Mouse (Mus musculus) hematopoietic stem cell, adult 5-6 weeks (primary cell): Measurements from ENCODE around the gene Rgsl1. TPM values are rescaled to one million over a fixed set of nuclear protein-coding genes. Genes with fewer than 3 reads are reported as not detected.
A peak's percentile ranks its signal among the peaks of the same experiment; 100 is the strongest.
"Not testable (repeated sequence)": the region's sequence is repeated elsewhere in the genome, so short reads cannot be mapped to it uniquely, and the experiment has no call there.

Source experiments
- ATAC-seq, 2 experiments: fragments of 125-278 bp in 1 of 2; replicated peaks in 1 of 2; 2 replicates each; pipeline ENCODE4 v1.8.0; 2016 to 2017; ENCODE audit warnings: inconsistent platforms in 2 of 2, mild to moderate bottlenecking in 2 of 2, moderate number of reproducible peaks in 2 of 2, low read depth in 1 of 2, moderate TSS enrichment in 1 of 2; ENCODE audit not compliant: low FRiP score in 2 of 2, poor library complexity in 2 of 2, severe bottlenecking in 2 of 2, insufficient read depth in 1 of 2, low TSS enrichment in 1 of 2
- total RNA-seq: library from RNA; stranded (forward); fragments of 172-1452, 232-1000 nt; gene quantifications from 2 replicates; pipeline ENCODE4 v1.2.3, GENCODE M21; 2017

Gene Rgsl1
- not detected in 2 replicates for total RNA-seq

DNA sequence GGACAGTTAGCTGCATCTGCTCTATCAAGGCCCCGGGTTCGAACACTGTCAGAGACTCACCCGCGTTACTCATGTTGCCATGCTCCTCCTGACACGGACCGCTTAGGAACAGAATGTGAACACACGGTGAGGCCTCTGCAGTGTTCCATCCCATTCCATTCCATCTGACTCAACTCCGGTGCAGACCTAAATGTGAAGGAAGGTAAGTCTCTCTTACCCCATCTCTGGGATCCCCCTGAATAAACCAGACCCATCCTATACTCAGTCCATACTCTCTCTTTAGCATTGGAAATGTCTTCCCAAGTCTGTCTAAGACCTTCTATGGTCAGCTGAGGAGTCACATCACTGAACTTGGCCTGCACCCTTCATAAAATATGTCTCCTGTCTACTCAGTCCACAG, at the start of gene Rgsl1:
Rgsl1 (minus strand) TSS at position 101 of the 400 bp plus-strand sequence.
- ATAC-seq: no peak

DNA sequence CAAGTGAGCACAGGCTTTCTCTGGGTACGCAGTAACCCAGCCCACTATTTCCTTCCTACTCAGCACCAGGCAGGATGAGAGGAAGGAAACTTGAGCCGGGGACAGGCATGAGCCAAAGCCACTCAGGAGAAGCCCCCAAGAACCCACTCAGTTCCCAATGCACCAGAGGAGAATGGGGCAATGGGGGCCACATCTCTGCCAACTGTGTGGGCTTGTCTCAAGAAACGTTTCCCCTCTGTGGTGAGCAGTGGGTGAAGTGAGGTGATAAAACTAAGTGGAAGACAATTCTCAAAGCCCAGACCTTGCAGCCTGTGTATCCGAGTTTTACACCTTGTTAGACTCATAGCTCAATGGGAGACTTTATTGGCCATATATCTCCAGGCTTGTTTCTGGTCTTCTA, 47.5 kb upstream of the Rgsl1 start, which contains the start of gene Teddm1a:
Teddm1a (plus strand) TSS at position 301 of the 400 bp plus-strand sequence.
- ATAC-seq: no peak

DNA sequence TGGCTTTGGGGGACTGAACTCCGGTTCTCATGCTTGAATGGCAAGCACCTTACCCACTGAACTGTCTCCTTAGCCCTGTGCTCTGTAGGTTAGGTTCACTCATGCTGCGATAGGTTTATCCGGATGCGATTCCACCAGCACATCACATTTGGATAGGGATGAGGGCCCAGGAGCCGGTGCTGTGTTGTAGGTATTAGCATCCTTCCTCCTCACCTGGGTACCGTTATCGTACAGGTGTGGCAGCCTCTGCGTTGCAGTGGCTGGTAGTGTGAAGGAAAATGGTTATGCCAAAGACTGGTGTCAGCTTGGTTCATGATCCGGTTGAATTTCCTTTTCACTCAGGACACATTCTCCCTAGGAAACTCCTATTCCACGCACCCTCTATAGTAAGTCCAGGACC, 46.2 kb upstream of the Rgsl1 start:
- ATAC-seq: no peak

DNA sequence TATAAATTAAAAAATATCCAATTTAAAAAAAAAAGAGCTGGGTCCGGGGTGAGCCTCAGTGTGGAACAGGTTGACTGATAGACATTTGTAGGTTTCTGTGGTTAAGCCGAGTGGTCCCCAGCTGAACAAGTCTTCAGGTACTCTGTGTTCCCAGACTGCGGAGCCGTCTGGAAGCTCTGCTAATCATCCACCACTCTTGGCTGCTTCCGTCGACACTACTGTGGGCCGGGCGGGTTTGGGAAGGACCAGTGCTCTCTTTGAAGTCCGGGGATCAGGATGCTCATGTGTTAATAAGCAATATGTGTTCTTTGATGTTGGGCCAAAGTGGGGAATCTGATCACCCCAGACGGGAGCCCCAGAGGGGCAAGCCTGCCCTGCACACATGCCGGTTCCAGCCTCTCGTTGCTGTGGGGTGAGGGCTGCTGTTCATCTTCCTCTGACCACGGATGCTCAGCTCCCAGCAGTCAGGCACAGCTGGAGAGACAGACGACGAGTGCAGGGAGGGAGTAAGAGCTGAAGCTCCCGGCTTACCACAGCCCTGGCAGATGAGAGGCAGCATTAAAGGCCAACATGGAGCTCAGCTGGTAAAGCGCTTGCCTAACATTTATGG, 42.2 kb upstream of the Rgsl1 start:
- no peak for ATAC-seq

DNA sequence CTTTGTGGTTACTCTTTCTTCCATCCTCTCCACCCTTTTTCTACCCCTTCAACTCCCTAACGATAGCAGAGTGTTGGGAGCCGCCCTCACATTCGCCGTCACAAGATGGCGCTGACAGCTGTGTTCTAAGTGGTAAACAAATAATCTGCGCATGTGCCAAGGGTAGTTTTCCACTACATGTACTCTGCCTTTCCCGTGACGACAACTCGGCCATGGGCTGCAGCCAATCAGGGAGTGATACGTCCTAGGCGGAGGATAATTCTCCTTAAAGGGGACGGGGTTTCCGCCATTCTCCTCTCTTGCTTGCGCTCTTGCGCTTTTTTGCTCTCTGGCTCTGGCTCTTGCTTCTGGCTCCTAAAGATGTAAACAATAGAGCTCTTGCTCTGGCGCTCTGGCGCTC, 36.4 kb upstream of the Rgsl1 start:
- ATAC-seq: not testable (repeated sequence)

DNA sequence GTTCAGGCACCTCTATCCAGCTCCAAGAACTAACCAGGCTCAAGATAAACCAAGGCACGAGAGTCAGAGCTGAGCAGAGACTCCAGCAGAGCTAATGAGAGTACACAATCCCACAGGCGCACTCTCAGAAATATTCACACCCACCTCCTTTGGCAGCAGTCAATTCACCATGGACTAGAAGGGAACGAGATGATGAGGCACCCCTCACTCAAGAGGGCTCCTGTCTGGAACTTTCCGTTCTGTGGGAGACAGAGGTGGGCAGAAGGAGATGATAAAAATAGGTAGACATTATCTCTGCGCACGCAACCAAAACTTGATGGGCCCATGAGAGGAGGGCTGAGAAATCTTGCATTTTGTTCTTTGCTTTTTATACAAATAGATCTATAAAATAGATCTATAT, 30.1 kb upstream of the Rgsl1 start, which contains the start of gene Teddm1b:
Teddm1b (plus strand) TSS at position 301 of the 400 bp plus-strand sequence.
- ATAC-seq: no peak

DNA sequence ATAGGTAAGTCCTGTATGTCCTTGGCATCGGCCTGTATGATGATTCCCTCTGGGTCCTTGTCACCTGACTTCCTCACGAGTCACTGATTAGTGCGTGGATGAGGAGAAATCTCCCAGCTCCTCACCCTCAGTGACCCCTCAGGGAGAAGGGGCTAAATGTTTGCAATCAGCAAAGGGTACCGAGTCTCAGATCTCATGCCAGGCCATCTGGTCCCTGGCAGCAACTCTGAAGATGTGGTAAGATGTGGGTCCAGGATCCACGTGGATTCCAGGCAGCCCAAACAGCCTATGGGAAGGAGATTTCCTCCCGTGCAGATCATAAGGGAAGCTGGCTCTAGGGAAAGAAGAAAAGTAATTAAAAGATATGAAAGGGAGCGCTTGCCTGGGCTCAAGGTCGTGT, 12.0 kb upstream of the Rgsl1 start:
- ATAC-seq: no peak

DNA sequence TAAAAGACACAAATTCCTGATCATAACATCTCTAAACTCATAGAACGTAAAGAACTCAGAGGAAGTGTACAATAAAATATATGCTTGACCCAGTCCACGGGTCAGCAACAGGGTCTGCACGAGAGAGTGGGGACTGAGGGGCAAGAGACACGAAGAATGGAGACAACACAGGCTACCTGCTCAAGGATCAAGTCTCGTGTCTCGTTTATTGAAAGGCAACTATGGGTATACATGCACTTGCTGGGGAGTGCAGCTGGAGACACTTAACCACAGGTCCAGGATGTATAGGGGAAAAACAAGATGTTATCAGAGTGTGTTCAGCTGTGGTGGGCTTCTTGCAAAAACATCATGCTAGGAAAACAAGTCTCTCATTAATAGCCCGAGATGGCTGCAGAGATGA, 8.8 kb upstream of the Rgsl1 start:
- not testable (repeated sequence) for ATAC-seq

DNA sequence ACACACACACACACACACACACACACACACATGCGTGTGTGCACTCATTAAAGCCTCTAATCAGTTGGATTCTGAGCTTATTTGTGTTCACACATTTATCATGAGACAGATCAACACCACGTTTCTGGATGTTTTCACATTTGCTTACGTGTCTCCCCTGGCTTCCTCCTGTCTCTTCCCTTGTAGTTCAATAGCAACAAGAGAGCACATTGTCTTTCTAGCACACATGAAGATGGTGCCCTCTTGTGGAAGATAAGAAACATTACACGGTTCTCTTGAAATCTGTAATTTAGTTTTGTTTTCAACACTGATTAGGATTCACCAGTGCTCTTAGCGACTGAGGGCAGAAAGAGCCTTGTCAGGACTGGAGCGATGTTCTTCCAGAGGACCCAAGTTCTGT, 2.9 kb upstream of the Rgsl1 start:
- ATAC-seq: peak; percentile 65 to 83

DNA sequence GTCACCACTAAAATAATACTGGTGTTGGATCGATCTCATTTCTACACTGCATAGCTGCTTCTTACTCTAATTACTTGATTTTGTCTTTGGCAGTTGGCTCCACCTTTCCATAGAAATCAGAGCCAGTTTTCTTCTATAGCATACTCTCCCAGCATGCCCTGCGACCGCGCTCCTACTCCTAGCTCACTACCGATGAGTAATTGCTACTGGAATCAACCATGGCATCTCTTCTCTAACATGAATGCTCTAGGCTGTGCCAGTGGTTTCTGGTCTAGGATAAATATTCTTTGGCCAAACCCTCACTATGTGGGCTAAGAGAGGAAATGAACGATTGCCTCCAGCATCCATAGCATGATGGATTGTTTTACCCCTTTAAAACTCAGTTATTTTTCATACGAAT, 2.5 kb upstream of the Rgsl1 start:
- no peak for ATAC-seq

DNA sequence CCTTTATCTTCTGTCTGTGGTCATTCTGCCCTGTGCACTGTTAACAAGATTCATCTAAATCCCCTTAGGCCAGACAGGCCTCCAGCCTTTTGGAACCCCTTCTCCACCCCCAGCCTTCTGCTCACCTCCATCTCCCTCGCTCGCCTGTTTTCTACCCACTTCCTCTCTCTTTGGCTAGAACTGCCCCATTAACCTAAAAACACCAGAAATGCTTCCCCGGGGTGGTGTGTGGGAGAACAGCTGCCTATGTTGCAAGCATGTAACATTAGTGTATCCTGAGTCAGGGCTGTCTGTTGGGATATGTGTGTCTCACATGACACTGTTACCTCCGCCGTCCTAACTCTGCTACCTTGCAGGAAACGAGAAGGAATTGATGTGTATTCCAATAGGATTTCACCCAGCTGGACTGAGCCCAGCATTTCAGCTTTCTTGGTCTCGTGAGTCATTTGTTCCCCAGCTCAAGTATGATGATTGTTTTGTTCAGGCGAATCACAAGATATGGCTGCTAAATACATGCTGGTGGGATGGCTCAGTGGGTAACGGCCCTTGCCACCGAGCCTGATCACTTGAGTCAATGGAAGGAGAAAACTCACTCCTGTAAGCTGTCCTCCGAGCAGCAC, 1.7 kb downstream of the Rgsl1 start:
- peak in 1 of 2 experiments; percentile 17; a peak in 1 of 4 replicates for ATAC-seq

DNA sequence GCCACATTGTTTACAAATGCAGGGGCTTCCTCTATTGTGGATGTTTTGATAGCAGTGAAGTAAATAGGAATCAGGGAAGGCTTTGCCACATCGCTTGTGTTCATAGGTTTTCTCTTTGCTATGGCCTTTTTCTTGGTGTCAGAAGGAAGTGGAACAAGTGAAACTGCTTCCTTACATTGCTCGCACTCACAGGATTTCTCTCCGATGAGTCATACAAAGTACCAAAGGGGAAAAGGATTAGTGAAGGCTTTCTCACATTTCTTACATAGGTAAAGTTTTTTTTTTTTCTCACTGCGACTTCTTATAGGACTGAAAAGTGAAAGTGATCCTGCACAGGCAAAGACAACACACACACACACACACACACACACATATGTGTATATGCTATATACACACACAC, 7.9 kb downstream of the Rgsl1 start:
- ATAC-seq: no peak

DNA sequence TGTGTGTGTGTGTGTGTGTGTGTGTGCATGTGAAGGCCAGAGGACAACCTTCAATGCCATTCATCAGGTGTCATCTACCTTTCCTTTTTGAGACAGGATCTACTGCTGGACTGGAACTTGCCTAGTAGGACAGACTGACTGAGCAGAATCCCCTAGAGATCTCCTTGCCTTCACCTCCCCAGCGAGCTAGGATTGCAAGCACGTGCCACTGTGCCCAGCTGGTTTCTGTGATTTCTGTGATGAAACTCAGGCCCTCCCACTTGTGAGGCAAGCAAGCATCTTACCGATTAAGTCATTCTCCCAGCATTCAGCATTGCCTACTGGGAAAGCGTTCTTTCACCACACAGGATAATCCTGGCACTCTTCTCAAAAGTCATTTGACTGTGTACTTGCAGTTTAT, 13.2 kb downstream of the Rgsl1 start:
- no peak for ATAC-seq

DNA sequence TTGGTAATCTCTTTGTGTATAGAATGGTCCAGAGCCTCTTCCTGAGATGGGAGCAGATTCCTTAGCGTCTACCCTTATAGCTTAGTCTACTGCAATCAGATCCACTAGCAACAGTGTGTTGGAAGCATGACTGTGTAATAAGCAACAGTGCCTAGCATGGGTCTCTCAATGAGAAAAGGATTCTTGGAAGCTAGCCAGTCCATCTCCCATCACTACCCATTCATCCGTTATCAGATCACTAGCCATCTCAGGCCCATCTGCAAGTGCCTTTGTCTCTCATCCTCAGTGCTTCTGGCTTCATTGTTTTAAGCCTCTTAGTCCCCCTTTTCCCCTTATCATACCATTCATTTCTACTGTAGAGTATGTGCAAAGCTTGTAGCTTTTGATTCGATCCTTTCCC, 23.7 kb downstream of the Rgsl1 start:
- no peak for ATAC-seq

DNA sequence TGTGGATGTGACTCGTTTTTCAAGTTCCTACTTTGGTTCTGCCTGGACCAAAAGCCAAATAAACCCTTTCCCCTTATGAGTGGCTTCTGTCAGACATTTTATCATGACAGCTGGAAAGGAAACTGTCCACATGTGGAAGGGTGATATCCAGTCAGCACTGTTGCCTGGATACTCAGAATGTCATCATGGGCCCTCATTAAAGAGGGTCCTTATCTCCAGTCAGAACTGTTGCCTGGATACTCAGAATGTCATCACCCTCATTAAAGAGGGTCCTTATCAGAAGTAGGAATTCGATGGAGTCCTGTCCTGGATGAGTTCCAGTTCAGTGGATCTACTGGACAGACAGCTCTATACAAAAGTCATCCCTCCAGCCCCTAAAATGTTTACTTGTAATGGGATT, 29.7 kb downstream of the Rgsl1 start:
- ATAC-seq: no peak

DNA sequence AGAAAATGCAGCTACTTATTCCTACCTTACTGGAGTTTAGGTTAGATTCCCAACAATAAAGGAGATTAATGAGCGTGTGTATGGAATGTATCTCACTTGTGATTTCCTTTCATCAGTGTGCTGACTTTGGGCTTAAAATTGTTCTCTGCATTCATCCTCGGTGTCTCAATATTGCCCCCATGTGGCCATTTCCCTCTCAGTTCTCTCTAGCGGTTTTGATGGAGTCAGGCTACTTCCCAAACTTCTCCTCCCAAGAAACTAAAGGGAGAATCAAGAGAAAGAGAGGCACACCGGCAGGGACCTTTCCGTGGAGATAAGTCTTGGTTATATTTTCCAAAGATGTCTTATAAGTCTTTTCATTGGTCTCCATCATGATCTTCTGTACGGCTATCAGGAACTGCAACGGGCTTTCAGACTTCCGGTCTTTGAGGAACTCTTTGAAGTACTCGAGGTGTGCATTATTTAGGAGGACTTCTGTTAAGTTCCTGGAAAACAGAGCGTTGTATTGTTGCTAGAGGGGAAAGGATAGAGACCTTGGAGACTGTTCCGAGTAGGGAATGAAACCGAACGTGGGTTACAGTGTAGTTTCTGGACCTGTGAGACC, 36.5 kb downstream of the Rgsl1 start:
- peak; percentile 65 to 76; a peak in 3 of 4 replicates for ATAC-seq

DNA sequence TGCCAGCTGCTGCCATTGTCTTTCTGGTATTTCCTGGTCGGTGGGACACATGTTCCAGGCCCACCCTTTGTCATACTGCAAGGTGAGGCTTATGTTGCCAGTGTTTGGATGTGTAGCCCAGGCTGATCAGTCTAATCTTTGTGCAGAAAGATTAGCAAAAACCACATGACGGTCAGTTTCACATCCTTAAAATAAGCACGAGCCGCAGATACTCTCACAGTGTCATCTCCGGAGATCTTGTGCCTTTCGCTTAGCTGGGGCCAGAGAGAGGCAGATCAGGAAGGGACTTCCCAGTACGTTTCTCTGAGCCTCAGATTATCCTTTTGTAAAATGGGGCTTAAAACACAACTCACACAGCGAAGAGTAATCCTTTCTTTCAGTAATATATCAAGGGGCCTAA, 40.4 kb downstream of the Rgsl1 start:
- ATAC-seq: 0 out of 4 replicates have a peak, but pooled peaks of 1 of the 2 experiments have one; percentile 8

DNA sequence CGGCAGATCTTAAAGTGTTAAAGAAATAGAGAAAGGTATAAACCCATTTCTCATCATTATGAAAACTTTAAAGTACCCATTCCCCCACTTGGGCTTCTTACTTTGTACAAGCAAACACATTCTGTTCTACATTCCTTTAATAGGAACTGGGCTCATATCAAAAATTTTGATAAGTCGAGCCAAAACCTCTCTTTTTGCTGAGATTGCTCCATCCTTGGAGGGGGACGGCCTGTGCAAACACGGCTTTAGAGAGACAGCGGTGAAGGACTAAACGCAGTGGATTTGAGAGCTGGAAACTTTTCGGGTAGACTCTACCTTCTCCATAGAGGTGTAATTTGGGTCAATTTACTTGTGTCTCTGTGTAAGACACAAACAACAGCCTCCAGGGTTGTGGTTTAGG, 41.3 kb downstream of the Rgsl1 start:
- ATAC-seq: no peak

DNA sequence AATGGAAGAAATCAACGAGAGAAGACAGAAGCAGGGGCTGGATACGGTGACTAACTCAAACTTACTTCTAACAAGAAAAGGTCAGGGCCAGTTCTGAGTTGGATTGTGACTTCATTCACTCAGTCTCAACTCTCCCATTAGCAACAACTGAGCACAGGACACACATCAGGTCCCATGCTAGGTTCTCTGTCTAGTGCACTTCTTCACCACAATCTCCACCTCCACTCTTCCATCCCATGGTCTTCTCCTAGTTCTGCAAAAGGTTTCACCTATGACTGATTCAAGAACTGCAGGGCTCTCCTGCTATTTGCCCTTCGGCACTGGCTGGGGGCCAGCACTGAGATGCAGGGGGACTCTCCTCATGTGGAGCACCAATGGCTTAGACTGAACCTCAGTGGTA, 49.7 kb downstream of the Rgsl1 start:
- ATAC-seq: no peak
